Mouse (Mus musculus) WW6 (cell line): ENCODE measurements around the gene Tapbp.
A peak's percentile ranks its signal among the peaks of the same experiment; 100 is the strongest.

Source experiments
- DNase-seq: peaks from one replicate; pipeline ENCODE4 v3.0.0-alpha.2; 2013; ENCODE audit warnings: low read depth, low spot score

Tapbp gene

GRCm38 (mm10) chr17:33920282-33921097 is 4.8 kb downstream of the Tapbp start:
- DNase-seq = no peak

GRCm38 (mm10) chr17:33921361-33921760 is 5.7 kb downstream of the Tapbp start:
- DNase-seq = no peak

GRCm38 (mm10) chr17:33924577-33925283 is 9.0 kb downstream of the Tapbp start:
- DNase-seq = no peak

- DNase-seq = no peak
These were observed 9.9 kb downstream of the Tapbp start for GRCm38 (mm10) chr17:33925406-33926116.

GRCm38 (mm10) chr17:33926207-33926932 is 10.7 kb downstream of the Tapbp start:
- no peak for DNase-seq

GRCm38 (mm10) chr17:33928251-33928947 is 12.7 kb downstream of the Tapbp start:
- DNase-seq = no peak

- peak; percentile 88 for DNase-seq
These were observed 13.9 kb downstream of the Tapbp start, which contains the start of gene Rgl2 for GRCm38 (mm10) chr17:33929371-33930279. Gene Rgl2 (plus strand): TSS chr17:33929543.

- DNase-seq = no peak
These were observed 14.8 kb downstream of the Tapbp start for GRCm38 (mm10) chr17:33930280-33931158.

- no peak for DNase-seq
These were observed 15.6 kb downstream of the Tapbp start for GRCm38 (mm10) chr17:33931159-33931866.

- DNase-seq = no peak
These were observed 16.2 kb downstream of the Tapbp start for GRCm38 (mm10) chr17:33931947-33932346.

GRCm38 (mm10) chr17:33932448-33932847 is 16.7 kb downstream of the Tapbp start:
- DNase-seq = no peak

GRCm38 (mm10) chr17:33932970-33933369 is 17.3 kb downstream of the Tapbp start:
- no peak for DNase-seq

GRCm38 (mm10) chr17:33935422-33936055 is 19.8 kb downstream of the Tapbp start:
- no peak for DNase-seq

- no peak for DNase-seq
These were observed 21.3 kb downstream of the Tapbp start for GRCm38 (mm10) chr17:33936993-33937392.

GRCm38 (mm10) chr17:33938783-33939182 is 23.1 kb downstream of the Tapbp start:
- no peak for DNase-seq

GRCm38 (mm10) chr17:33940206-33940805 is 24.6 kb downstream of the Tapbp start, which contains the start of the genes Pfdn6 and Wdr46:
Gene Pfdn6 (minus strand): TSS chr17:33940343.
Gene Wdr46 (plus strand): TSS chr17:33940660.
- no peak for DNase-seq

- no peak for DNase-seq
These were observed 25.3 kb downstream of the Tapbp start for GRCm38 (mm10) chr17:33940981-33941380.
